Mouse (Mus musculus) bone marrow, adult 2 months (tissue): Measurements from ENCODE around the gene 1700012B07Rik.

ENCODE experiments used
- CTCF ChIP-seq: fragments of 200-500 bp; IDR thresholded peaks from 2 replicates; pipeline ENCODE4 v1.5.1; 2011; ENCODE audit warnings: low read length, control low read depth; ENCODE audit not compliant: control insufficient read depth, insufficient read depth
- POLR2A ChIP-seq: fragments of 200-500 bp; IDR thresholded peaks from 2 replicates; pipeline ENCODE4 v1.6.1; 2011; ENCODE audit warnings: low read depth, mild to moderate bottlenecking, control low read depth, low read length, borderline replicate concordance; ENCODE audit not compliant: control insufficient read depth

DNA sequence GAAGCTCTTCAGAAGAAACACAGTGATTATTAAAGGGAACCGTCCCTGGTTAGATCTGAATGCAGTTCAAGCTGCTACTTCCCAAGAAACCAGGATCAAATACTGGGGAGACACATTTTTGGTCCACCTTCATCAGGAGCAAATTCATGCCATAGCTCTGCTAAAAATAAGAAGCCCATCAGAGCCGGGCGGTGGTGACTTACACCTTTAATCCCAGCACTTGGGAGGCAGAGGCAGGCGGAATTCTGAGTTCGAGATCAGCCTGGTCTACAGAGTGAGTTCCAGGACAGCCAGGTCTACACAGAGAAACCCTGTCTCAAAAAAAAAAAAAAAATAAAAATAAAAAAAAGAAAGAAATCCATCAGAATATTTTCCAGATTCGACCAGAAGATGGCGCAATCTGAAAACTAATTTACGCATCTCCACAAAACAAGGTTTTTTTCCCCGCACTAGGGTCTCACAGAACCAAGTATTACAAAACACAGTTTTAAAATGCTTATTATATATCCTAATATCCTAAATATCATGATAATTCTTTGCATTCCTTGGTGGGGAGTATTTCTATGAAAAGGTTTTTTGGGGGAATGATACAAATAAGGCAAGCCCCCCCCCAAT lies 45.4 kb upstream of the 1700012B07Rik start:
- TF ChIP-seq POLR2A (no peak), CTCF (no peak)
